Mouse (Mus musculus): ENCODE measurements at regions not wholly inside any gene's neighbourhood (a gene's known extent, or its start where the extent isn't known, plus 50 kb on each side); places are given as distances from the start of the nearest gene placed in this dataset.

GRCm38 (mm10) chr15:85677381-85677780, 57.4 kb upstream of the Ppara start:
- Histone ChIP-seq H3K4me2 (ENCODE audit: low read depth) (no peak overlapping the region), H3K27me3 (ENCODE audit: control insufficient read depth, insufficient read depth, low read length) (peaks cover 12% of the 10 kb centered on the region), H3K9me3 (ENCODE audit: control insufficient read depth, low read length) (no peaks in the 10 kb centered on the region), H3K4me1 (replicated peaks; ENCODE audit: control insufficient read depth in 2 of 2, insufficient read depth in 2 of 2, low read length in 1 of 2) (no peaks in the 10 kb centered on the region), H3K4me3 (ENCODE audit: insufficient read depth in 1 of 2, low read depth in 2 of 2, low read length in 2 of 2) (no peak overlapping the region), H3K9ac (replicated peaks) (no peak overlapping the region), H3K27ac (no peak overlapping the region), H3K36me3 (replicated peaks; ENCODE audit: control insufficient read depth, insufficient read depth, low read depth) (no peaks in the 10 kb centered on the region)
- no peak for TF ChIP-seq CTCF (IDR thresholded peaks at IDR 0.05; ENCODE audit: low read depth)
- TF ChIP-seq EP300 (IDR thresholded peaks at IDR 0.05; ENCODE audit: low read depth): no peak
- ATAC-seq (ENCODE audit: insufficient read depth) (no peak), DNase-seq (ENCODE audit: low read depth in 3 of 3, low spot score in 3 of 3) (no peak)
- 48% methylated on average over 6 of the region's 6 CpGs for WGBS (ENCODE audit: insufficient replicate concordance)

GRCm38 (mm10) chr15:85677855-85678254, 56.9 kb upstream of the Ppara start:
- WGBS (ENCODE audit: insufficient replicate concordance): 63% methylated on average over 10 of the region's 10 CpGs
- Histone ChIP-seq H3K4me3 (ENCODE audit: insufficient read depth in 1 of 2, low read depth in 2 of 2, low read length in 2 of 2) (no peak overlapping the region), H3K4me2 (ENCODE audit: low read depth) (no peak overlapping the region), H3K4me1 (replicated peaks; ENCODE audit: control insufficient read depth in 2 of 2, insufficient read depth in 2 of 2, low read length in 1 of 2) (no peaks in the 10 kb centered on the region), H3K27me3 (ENCODE audit: control insufficient read depth, insufficient read depth, low read length) (peaks cover 7% of the 10 kb centered on the region), H3K9me3 (ENCODE audit: control insufficient read depth, low read length) (no peaks in the 10 kb centered on the region), H3K27ac (no peak overlapping the region), H3K9ac (replicated peaks) (no peak overlapping the region), H3K36me3 (replicated peaks; ENCODE audit: control insufficient read depth, insufficient read depth, low read depth) (no peaks in the 10 kb centered on the region)
- DNase-seq (ENCODE audit: low read depth in 3 of 3, low spot score in 3 of 3) (no peak), ATAC-seq (ENCODE audit: insufficient read depth) (no peak)
- no peak for TF ChIP-seq EP300 (IDR thresholded peaks at IDR 0.05; ENCODE audit: low read depth)
- no peak for TF ChIP-seq CTCF (IDR thresholded peaks at IDR 0.05; ENCODE audit: low read depth)

GRCm38 (mm10) chr15:85678351-85678895, 56.4 kb upstream of the Ppara start:
- DNase-seq (ENCODE audit: low read depth in 3 of 3, low spot score in 3 of 3): no peak
- Histone ChIP-seq H3K27ac (no peak overlapping the region), H3K36me3 (replicated peaks; ENCODE audit: control insufficient read depth, insufficient read depth, low read depth) (no peaks in the 10 kb centered on the region), H3K27me3 (ENCODE audit: control insufficient read depth, insufficient read depth, low read length) (peaks cover 4% of the 10 kb centered on the region), H3K9me3 (ENCODE audit: control insufficient read depth, low read length) (no peaks in the 10 kb centered on the region), H3K4me1 (replicated peaks; ENCODE audit: control insufficient read depth in 2 of 2, insufficient read depth in 2 of 2, low read length in 1 of 2) (no peaks in the 10 kb centered on the region), H3K9ac (replicated peaks) (no peak overlapping the region), H3K4me2 (ENCODE audit: low read depth) (no peak overlapping the region), H3K4me3 (ENCODE audit: insufficient read depth in 1 of 2, low read depth in 2 of 2, low read length in 2 of 2) (no peak overlapping the region)
- no peak for ATAC-seq (ENCODE audit: insufficient read depth)
- 73% methylated on average over 15 of the region's 15 CpGs for WGBS (ENCODE audit: insufficient replicate concordance)
- no peak for TF ChIP-seq CTCF (IDR thresholded peaks at IDR 0.05; ENCODE audit: low read depth)
- TF ChIP-seq EP300 (IDR thresholded peaks at IDR 0.05; ENCODE audit: low read depth): no peak

GRCm38 (mm10) chr15:85678981-85679708, 55.6 kb upstream of the Ppara start:
- Histone ChIP-seq H3K4me3 (ENCODE audit: insufficient read depth in 1 of 2, low read depth in 2 of 2, low read length in 2 of 2) (no peak overlapping the region), H3K36me3 (replicated peaks; ENCODE audit: control insufficient read depth, insufficient read depth, low read depth) (no peaks in the 10 kb centered on the region), H3K4me2 (ENCODE audit: low read depth) (no peak overlapping the region), H3K4me1 (replicated peaks; ENCODE audit: control insufficient read depth in 2 of 2, insufficient read depth in 2 of 2, low read length in 1 of 2) (no peaks in the 10 kb centered on the region), H3K27ac (no peak overlapping the region), H3K9me3 (ENCODE audit: control insufficient read depth, low read length) (no peaks in the 10 kb centered on the region), H3K27me3 (ENCODE audit: control insufficient read depth, insufficient read depth, low read length) (no peaks in the 10 kb centered on the region; the same call in 1 of the 2 replicates), H3K9ac (replicated peaks) (no peak overlapping the region)
- 64% methylated on average over 24 of the region's 24 CpGs for WGBS (ENCODE audit: insufficient replicate concordance)
- ATAC-seq (ENCODE audit: insufficient read depth) (no peak), DNase-seq (ENCODE audit: low read depth in 3 of 3, low spot score in 3 of 3) (no peak)
- TF ChIP-seq EP300 (IDR thresholded peaks at IDR 0.05; ENCODE audit: low read depth) (no peak), CTCF (IDR thresholded peaks at IDR 0.05; ENCODE audit: low read depth) (no peak)

- WGBS (ENCODE audit: insufficient replicate concordance): 73% methylated on average over 10 of the region's 10 CpGs
- no peaks in the 10 kb centered on the region for H3K9me3 ChIP-seq (ENCODE audit: control insufficient read depth, low read length)
- TF ChIP-seq CTCF (IDR thresholded peaks at IDR 0.05; ENCODE audit: low read depth) (no peak), EP300 (IDR thresholded peaks at IDR 0.05; ENCODE audit: low read depth) (no peak)
- H3K4me1 ChIP-seq (replicated peaks; ENCODE audit: control insufficient read depth in 2 of 2, insufficient read depth in 2 of 2, low read length in 1 of 2): no peaks in the 10 kb centered on the region
- ATAC-seq (ENCODE audit: insufficient read depth) (no peak), DNase-seq (ENCODE audit: low read depth in 3 of 3, low spot score in 3 of 3) (no peak)
- no peak overlapping the region for H3K9ac ChIP-seq (replicated peaks)
- H3K27me3 ChIP-seq (ENCODE audit: control insufficient read depth, insufficient read depth, low read length): no peaks in the 10 kb centered on the region; the same call in 1 of the 2 replicates
- H3K4me3 ChIP-seq (ENCODE audit: insufficient read depth in 1 of 2, low read depth in 2 of 2, low read length in 2 of 2): no peak overlapping the region
- no peak overlapping the region for H3K4me2 ChIP-seq (ENCODE audit: low read depth)
- no peaks in the 10 kb centered on the region for H3K36me3 ChIP-seq (replicated peaks; ENCODE audit: control insufficient read depth, insufficient read depth, low read depth)
- H3K27ac ChIP-seq: no peak overlapping the region
These were observed 54.8 kb upstream of the Ppara start for GRCm38 (mm10) chr15:85679864-85680428.

Measured in liver, embryonic 14.5 days (tissue).